Comparison of ENCODE assay signal across 8 mouse cellular contexts in genomic region chr3:82998772-82999463, GRCm38 (mm10). TPM values are rescaled to one million over a fixed set of nuclear protein-coding genes. Genes with fewer than 3 reads are reported as not detected.
DNase-seq lines count a peak whose midpoint lies in the region; ATAC-seq and TF ChIP-seq lines count a peak whose summit lies in the region.

No protein-coding gene starts in this region.

- no peak for TF ChIP-seq POLR2A in thymus, adult 2 months (IDR thresholded peaks at IDR 0.05; ENCODE audit: control insufficient read depth, extremely low read depth, insufficient read depth, low read length, poor library complexity)
- no peak for TF ChIP-seq POLR2A in limb, embryonic 14.5 days (IDR thresholded peaks at IDR 0.05; ENCODE audit: borderline replicate concordance, extremely low read depth, insufficient read depth, insufficient read length)

- no peaks in the 10 kb centered on the region for H3K9me3 ChIP-seq in intestine, postnatal 0 days (ENCODE audit: control insufficient read depth)
- no peaks in the 10 kb centered on the region for H3K9me3 ChIP-seq in limb, embryonic 14.5 days (ENCODE audit: control insufficient read depth, low read length)
- no peaks in the 10 kb centered on the region for H3K9me3 ChIP-seq in neural tube, embryonic 11.5 days (ENCODE audit: control insufficient read depth, low read length)

- H3K4me2 ChIP-seq in intestine, postnatal 0 days (replicated peaks; ENCODE audit: low read depth) = no peak overlapping the region
- H3K4me2 ChIP-seq in limb, embryonic 14.5 days (replicated peaks; ENCODE audit: low read depth, low read length, severe bottlenecking) = no peak overlapping the region
- H3K4me2 ChIP-seq in neural tube, embryonic 11.5 days (ENCODE audit: low read depth) = no peak overlapping the region

- 35% methylated on average over 8 of the region's 8 CpGs for WGBS in thymus, adult 2 months
- WGBS in intestine, postnatal 0 days = 30% methylated on average over 8 of the region's 8 CpGs
- 31% methylated on average over 8 of the region's 8 CpGs for WGBS in limb, embryonic 14.5 days
- 35% methylated on average over 8 of the region's 8 CpGs for WGBS in neural tube, embryonic 11.5 days

- no peak overlapping the region for H3K9ac ChIP-seq in intestine, postnatal 0 days (ENCODE audit: low read depth, low read length)
- H3K9ac ChIP-seq in limb, embryonic 14.5 days (ENCODE audit: low read depth, low read length, severe bottlenecking) = no peak overlapping the region
- H3K9ac ChIP-seq in neural tube, embryonic 11.5 days (ENCODE audit: low read length) = no peak overlapping the region

- no peaks in the 10 kb centered on the region for H3K4me1 ChIP-seq in thymus, adult 2 months (replicated peaks; ENCODE audit: control insufficient read depth, insufficient read depth, low read length)
- no peaks in the 10 kb centered on the region for H3K4me1 ChIP-seq in intestine, postnatal 0 days (replicated peaks; ENCODE audit: control insufficient read depth, insufficient read depth, low read length)
- H3K4me1 ChIP-seq in limb, embryonic 14.5 days (ENCODE audit: control insufficient read depth, insufficient read depth, low read length) = peaks cover 8% of the 10 kb centered on the region
- no peaks in the 10 kb centered on the region; the same call in 1 of the 2 replicates for H3K4me1 ChIP-seq in neural tube, embryonic 11.5 days (ENCODE audit: control insufficient read depth, insufficient read depth, low read length)

- no peak overlapping the region for H3K4me3 ChIP-seq in thymus, adult 2 months (ENCODE audit: control insufficient read depth, insufficient read depth, low read length)
- no peak overlapping the region for H3K4me3 ChIP-seq in intestine, postnatal 0 days (ENCODE audit: low read depth, low read length)
- no peak overlapping the region for H3K4me3 ChIP-seq in limb, embryonic 14.5 days (replicated peaks; ENCODE audit: low read length)
- no peak overlapping the region for H3K4me3 ChIP-seq in neural tube, embryonic 11.5 days (ENCODE audit: low read depth, low read length)

- ATAC-seq in frontal cortex, adult (ENCODE audit: low TSS enrichment) = peak; percentile 85
- ATAC-seq in intestine, postnatal 0 days = peak; percentile 51; the same call in 1 of the 2 replicates
- ATAC-seq in limb, embryonic 14.5 days (ENCODE audit: low FRiP score, low read depth) = peak; percentile 86
- peak; percentile 83 for ATAC-seq in neural tube, embryonic 11.5 days (ENCODE audit: insufficient read depth, low FRiP score, low TSS enrichment)

- no peaks in the 10 kb centered on the region for H3K36me3 ChIP-seq in thymus, adult 2 months (ENCODE audit: control insufficient read depth, insufficient read depth, low read length)
- H3K36me3 ChIP-seq in intestine, postnatal 0 days (ENCODE audit: control insufficient read depth, insufficient read depth) = no peaks in the 10 kb centered on the region
- H3K36me3 ChIP-seq in limb, embryonic 14.5 days (ENCODE audit: control insufficient read depth, insufficient read depth, low read length) = no peaks in the 10 kb centered on the region
- no peaks in the 10 kb centered on the region for H3K36me3 ChIP-seq in neural tube, embryonic 11.5 days (ENCODE audit: control insufficient read depth, insufficient read depth, low read length)

- H3K27me3 ChIP-seq in thymus, adult 2 months (ENCODE audit: control insufficient read depth, insufficient read depth, low read length) = no peaks in the 10 kb centered on the region
- no peaks in the 10 kb centered on the region for H3K27me3 ChIP-seq in intestine, postnatal 0 days (replicated peaks; ENCODE audit: control insufficient read depth, insufficient read depth, low read length)
- no peaks in the 10 kb centered on the region; the same call in 1 of the 2 replicates for H3K27me3 ChIP-seq in limb, embryonic 14.5 days (ENCODE audit: control insufficient read depth, insufficient read depth, low read length)
- no peaks in the 10 kb centered on the region for H3K27me3 ChIP-seq in neural tube, embryonic 11.5 days (ENCODE audit: control insufficient read depth, insufficient read depth, low read length)

- H3K27ac ChIP-seq in thymus, adult 2 months (ENCODE audit: control insufficient read depth, insufficient read depth, low read length) = no peak overlapping the region
- no peak overlapping the region for H3K27ac ChIP-seq in intestine, postnatal 0 days (ENCODE audit: low read depth, low read length)
- no peak overlapping the region for H3K27ac ChIP-seq in limb, embryonic 14.5 days (replicated peaks; ENCODE audit: low read depth, low read length)
- no peak overlapping the region for H3K27ac ChIP-seq in neural tube, embryonic 11.5 days (ENCODE audit: low read depth, low read length)

- TF ChIP-seq CTCF in thymus, adult 2 months (IDR thresholded peaks at IDR 0.05; ENCODE audit: borderline replicate concordance, control insufficient read depth, extremely low read depth, insufficient read depth, low read length, poor library complexity) = no peak
- TF ChIP-seq CTCF in intestine, postnatal 0 days (IDR thresholded peaks at IDR 0.05; ENCODE audit: low read depth) = peak; percentile 81

- DNase-seq in thymus, adult 2 months = peak; percentile 20
- DNase-seq in thymus, postnatal 36 days = no peak
- peak; percentile 42 for DNase-seq in c-Kit-positive CD71-positive TER-119-negative erythroid progenitor cells, embryonic 14.5 days (ENCODE audit: low read depth)
- peak; percentile 95 for DNase-seq in limb, embryonic 14.5 days (ENCODE audit: low spot score)
- DNase-seq in neural tube, embryonic 11.5 days (ENCODE audit: low spot score) = peak; percentile 48
- DNase-seq in gastrocnemius, postnatal 4 days (ENCODE audit: low spot score in 2 of 2) = no peak

RNA-seq across cellular contexts. Expression of gene Fgg, which starts 8.6 kb away (rescaled TPM):
- polyA plus RNA-seq in thymus, adult 2 months (2012; rRNA removed) = 0.65 and 4.3 TPM in 2 replicates
- polyA plus RNA-seq in intestine, postnatal 0 days (2015; fragmentation: Nextera tagmentation; extraction: Ambion mirVana) = 1.2 and 1.8 TPM in 2 replicates
- 0.68 and 0.77 TPM in 2 replicates for polyA plus RNA-seq in limb, embryonic 14.5 days (2012; rRNA removed)
- 0.19 TPM in 1 of 2 replicates, not detected in the other for polyA plus RNA-seq in limb, embryonic 14.5 days (2014; fragmentation: Nextera tagmentation; extraction: Ambion mirVana)
- 0.17 and 0.23 TPM in 2 replicates for polyA plus RNA-seq in neural tube, embryonic 11.5 days (2014; fragmentation: Nextera tagmentation; extraction: Ambion mirVana)
- 1 to 10 TPM in 1 of 2 experiments, under 1 TPM in 1; 0.78 to 5.0 TPM for total RNA-seq in gastrocnemius, postnatal 4 days (2021)

RNA-seq across cellular contexts. Expression of gene Fga, which starts 27.0 kb away (rescaled TPM):
- 0.08 and 1.0 TPM in 2 replicates for polyA plus RNA-seq in thymus, adult 2 months (2012; rRNA removed)
- 18.3 and 22.8 TPM in 2 replicates for polyA plus RNA-seq in intestine, postnatal 0 days (2015; fragmentation: Nextera tagmentation; extraction: Ambion mirVana)
- polyA plus RNA-seq in limb, embryonic 14.5 days (2012; rRNA removed) = 0.20 and 0.38 TPM in 2 replicates
- polyA plus RNA-seq in limb, embryonic 14.5 days (2014; fragmentation: Nextera tagmentation; extraction: Ambion mirVana) = not detected in 2 replicates
- polyA plus RNA-seq in neural tube, embryonic 11.5 days (2014; fragmentation: Nextera tagmentation; extraction: Ambion mirVana) = 0.14 TPM in 1 of 2 replicates, not detected in the other
- 1 to 10 TPM in 1 of 2 experiments, under 1 TPM in 1; 0.59 to 8.2 TPM for total RNA-seq in gastrocnemius, postnatal 4 days (2021)

RNA-seq across cellular contexts. Expression of gene Fgb, which starts 50.7 kb away (rescaled TPM):
- polyA plus RNA-seq in thymus, adult 2 months (2012; rRNA removed) = 0.15 and 1.8 TPM in 2 replicates
- 7.5 and 8.7 TPM in 2 replicates for polyA plus RNA-seq in intestine, postnatal 0 days (2015; fragmentation: Nextera tagmentation; extraction: Ambion mirVana)
- polyA plus RNA-seq in limb, embryonic 14.5 days (2012; rRNA removed) = 0.27 and 0.34 TPM in 2 replicates
- polyA plus RNA-seq in limb, embryonic 14.5 days (2014; fragmentation: Nextera tagmentation; extraction: Ambion mirVana) = not detected in 2 replicates
- 0.08 and 0.16 TPM in 2 replicates for polyA plus RNA-seq in neural tube, embryonic 11.5 days (2014; fragmentation: Nextera tagmentation; extraction: Ambion mirVana)
- total RNA-seq in gastrocnemius, postnatal 4 days (2021) = 1 to 10 TPM in 1 of 2 experiments, under 1 TPM in 1; 0.27 to 3.4 TPM

RNA-seq across cellular contexts. Expression of gene Plrg1, which starts 56.4 kb away (rescaled TPM):
- 55.9 TPM in 2 replicates for polyA plus RNA-seq in thymus, adult 2 months (2012; rRNA removed)
- polyA plus RNA-seq in intestine, postnatal 0 days (2015; fragmentation: Nextera tagmentation; extraction: Ambion mirVana) = 36.3 and 38.0 TPM in 2 replicates
- polyA plus RNA-seq in limb, embryonic 14.5 days (2012; rRNA removed) = 80.3 and 93.3 TPM in 2 replicates
- 101 and 103 TPM in 2 replicates for polyA plus RNA-seq in limb, embryonic 14.5 days (2014; fragmentation: Nextera tagmentation; extraction: Ambion mirVana)
- 141 and 149 TPM in 2 replicates for polyA plus RNA-seq in neural tube, embryonic 11.5 days (2014; fragmentation: Nextera tagmentation; extraction: Ambion mirVana)
- total RNA-seq in gastrocnemius, postnatal 4 days (2021) = 10 to 100 TPM; 40.6 to 45.7 TPM

Comparison
In these comparisons a context has a peak if more than half of its experiments do, and no peak if none do; other contexts are left out.
1. DNase-seq: peak in thymus, adult 2 months (single experiment), c-Kit-positive CD71-positive TER-119-negative erythroid progenitor cells, embryonic 14.5 days (single experiment), limb, embryonic 14.5 days (single experiment) and neural tube, embryonic 11.5 days (single experiment); none in thymus, postnatal 36 days (0 of 2) and gastrocnemius, postnatal 4 days (0 of 2).
2. Peak in every context shown above with its lines, with median percentiles within 50 percentile points of each other: ATAC-seq.